Mouse (Mus musculus): ENCODE results near the gene Btg2.

DNA sequence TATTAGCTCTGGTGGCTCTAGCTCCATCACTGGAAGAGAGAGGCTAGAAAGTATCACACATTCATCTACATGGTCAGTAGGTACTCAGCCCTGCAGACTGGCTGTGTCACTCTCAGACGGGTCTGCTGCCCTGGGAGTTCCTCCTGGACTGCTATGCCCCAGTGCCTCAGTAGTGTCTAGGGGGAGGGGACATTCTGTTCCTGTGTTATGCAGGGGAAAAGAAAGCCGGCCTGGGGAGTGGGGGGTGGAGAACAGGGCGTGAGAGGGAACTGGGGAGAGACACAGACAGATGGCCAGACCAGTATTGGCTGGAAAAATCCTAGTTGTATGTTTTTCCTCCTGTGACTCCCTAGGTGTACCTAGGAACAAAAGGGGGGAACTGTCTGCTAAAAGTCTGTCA lies 7.1 kb upstream of the Btg2 start:
- TF ChIP-seq TAL1 (conservative IDR thresholded peaks at IDR 0.05; ENCODE audit: low read depth, low read length) (no peak), CTCF (IDR thresholded peaks at IDR 0.05; ENCODE audit: low read depth, low read length) (no peak), GATA1 (IDR thresholded peaks at IDR 0.05; ENCODE audit: borderline replicate concordance, low read length) (no peak)

Measured in G1E (cell line).